Mouse (Mus musculus): Measurements from ENCODE around the gene Syn3.
"Not testable (repeated sequence)": the region's sequence is repeated elsewhere in the genome, so short reads cannot be mapped to it uniquely, and the experiment has no call there.

- not testable (repeated sequence) for TF ChIP-seq ZNF384 (IDR thresholded peaks at IDR 0.05; ENCODE audit: low read depth, low read length); HCFC1 (IDR thresholded peaks at IDR 0.05; ENCODE audit: borderline replicate concordance, insufficient read depth, low read length); ZC3H11A (IDR thresholded peaks at IDR 0.05; ENCODE audit: borderline replicate concordance, low read depth, low read length); CHD2 (IDR thresholded peaks at IDR 0.05; ENCODE audit: low read depth, low read length)
Measured at GRCm38 (mm10) chr10:86026807-86027206, 471.9 kb downstream of the Syn3 start.
